Mouse (Mus musculus) gonadal fat pad, adult 2 months (tissue): ENCODE results near the gene Lama4. TPM values are rescaled to one million over a fixed set of nuclear protein-coding genes. Genes with fewer than 3 reads are reported as not detected.

Source experiments
- DNase-seq: peaks from one replicate; pipeline ENCODE4 v3.0.0-alpha.2; 2012; ENCODE audit warnings: low read depth
- polyA plus RNA-seq: library from polyadenylated mRNA; depleted of rRNA; stranded (reverse); fragments of >200 nt; gene quantifications from 2 replicates; pipeline ENCODE4 v1.2.3, GENCODE M21; 2012

The Lama4 gene
- polyA plus RNA-seq, 1 experiment, result 63.2 TPM

DNA sequence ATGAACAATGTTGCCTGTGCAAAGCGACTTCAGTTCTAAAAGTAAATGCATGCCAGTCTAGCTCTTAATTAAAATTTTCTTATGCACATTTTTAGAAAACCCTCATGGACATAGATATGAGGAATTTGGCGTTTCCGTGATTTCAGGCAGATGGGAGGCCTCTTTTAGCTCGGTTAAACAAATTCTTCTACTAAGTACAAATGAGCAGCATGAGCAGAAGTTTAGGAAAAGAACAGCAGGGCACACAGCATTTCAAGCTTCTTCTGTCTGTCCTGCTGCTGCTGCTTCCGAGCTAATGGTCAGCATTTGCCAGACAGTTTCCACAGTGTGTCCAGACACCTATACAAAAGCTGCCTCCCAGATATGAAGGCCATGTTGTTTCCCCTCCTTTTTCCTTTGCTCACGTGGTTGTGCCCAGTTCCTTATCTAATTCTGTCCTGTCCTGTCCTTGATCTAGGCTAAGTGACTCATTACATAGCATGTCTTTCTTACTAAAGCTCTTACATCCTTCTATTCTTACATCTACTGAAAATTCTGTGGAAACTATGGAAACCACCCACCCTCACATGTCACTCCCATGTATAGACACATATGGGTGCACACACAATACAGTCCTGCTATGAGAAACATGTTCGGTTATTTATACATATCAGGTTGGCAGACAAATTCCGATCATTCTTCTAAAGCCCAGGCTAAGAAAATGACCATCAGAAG lies 84.4 kb downstream of the Lama4 start:
- no peak for DNase-seq

DNA sequence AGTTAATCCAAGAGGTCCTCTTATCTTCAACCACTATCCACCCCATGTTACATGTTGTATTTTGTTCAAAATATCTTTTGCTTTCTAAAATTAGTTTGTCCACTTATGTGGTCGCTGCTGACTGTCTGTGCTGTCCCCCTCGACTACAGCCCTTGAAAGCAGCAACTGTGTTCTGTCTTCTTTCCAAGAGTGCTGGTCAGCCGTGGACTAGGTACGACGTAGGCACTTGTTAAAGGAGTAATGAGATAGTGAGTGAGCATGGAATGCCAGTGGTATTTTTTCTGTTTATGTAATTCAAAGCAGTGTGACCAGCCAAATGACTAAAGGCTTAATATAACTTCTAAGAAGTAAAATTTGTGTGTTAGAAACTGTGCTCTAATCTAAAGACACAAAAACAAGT lies 90.7 kb downstream of the Lama4 start:
- no peak for DNase-seq

DNA sequence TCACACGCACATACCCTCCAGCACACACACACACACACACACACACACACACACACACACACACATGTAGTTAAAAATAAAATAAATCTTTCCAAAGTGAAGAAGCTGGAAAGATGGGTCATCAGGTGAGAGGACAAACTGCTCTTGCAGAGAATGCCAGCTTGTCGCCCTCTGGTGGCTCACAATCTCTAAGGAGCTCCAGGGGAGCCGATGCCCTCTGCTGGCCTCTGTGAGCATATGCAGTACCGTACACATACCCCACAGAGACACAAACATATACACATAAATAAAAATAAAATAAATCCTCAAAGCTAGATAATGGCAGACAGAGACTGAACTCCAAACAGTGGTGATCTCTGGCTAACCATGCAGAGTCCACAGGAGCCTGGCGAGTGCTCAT lies 99.4 kb downstream of the Lama4 start:
- DNase-seq, result no peak

DNA sequence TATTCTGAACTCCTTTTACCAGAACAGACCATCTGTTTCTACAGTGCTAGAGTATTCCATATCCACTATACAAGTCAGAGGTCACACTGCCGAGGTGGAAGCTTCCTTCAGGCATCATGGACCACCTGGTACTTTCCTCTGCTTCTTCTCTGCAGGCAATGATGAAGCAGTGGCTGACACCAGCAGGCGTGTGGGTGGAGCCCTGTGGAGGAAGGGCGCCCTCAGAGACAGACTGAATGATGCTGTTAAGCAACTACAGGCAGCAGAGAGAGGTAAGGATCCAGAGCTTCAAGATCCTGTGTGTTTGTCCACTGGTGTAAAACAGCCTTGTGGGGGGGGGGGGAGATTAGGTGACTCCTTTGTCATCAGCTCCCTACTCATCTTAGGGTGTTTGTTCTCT lies 100.1 kb downstream of the Lama4 start:
- no peak for DNase-seq

DNA sequence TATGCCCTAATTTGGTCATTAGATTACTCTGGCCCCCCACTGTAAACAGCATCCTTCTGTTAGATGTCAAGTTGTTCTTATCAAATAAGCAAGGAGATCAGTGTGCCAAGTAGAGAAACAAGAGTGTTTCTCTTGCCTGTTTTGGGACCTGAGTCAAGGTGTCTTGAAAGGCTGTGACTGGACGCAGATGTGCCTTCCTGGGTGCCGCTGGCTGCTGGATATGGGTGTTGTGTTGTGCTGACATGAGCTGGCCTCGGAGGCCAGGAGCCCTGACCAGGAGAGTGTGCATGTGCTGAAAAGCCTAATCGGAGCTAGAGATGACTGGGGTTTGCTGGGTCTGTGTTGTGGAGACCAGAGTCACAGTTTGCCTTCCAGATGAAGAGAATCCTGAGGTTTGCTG lies 100.7 kb downstream of the Lama4 start:
- no peak for DNase-seq

DNA sequence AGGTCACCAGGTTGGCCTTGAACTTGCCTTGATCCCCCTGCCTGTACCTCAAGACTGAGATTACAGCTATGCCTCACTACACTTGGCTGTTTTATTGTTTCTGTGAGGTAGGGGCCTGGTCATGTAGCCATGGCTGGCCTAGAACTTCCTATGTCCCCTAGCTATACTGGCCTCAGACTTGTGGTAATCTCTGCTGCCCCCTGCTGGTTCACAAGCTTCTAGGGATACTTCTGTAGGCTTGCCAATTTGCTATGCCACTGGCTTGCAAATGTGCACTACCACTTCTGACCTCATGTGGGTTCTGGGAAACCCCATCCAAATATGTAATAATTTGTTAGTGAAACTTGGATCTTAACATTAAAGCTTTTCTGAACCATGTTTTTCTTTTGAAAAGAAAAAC lies 101.6 kb downstream of the Lama4 start:
- peak; percentile 13 for DNase-seq

DNA sequence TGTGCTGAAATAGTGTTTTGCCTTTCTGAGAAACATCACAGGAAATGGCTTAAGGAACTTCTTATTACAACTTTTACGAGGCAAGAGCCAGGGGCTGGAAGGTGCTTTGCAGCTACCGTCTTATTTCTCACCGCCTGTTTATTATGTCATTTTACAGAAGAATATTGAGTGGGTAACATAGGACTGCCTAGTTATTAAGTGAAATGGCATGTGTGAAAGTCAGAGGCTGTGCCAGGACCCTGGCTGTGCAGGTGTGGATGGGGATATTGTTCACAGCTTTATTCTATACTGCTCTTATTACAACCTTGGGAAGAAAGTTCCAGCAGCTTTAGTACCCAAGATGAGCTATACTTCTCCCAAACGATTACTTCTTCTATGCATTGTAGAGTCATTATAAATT lies 106.7 kb downstream of the Lama4 start:
- no peak for DNase-seq

DNA sequence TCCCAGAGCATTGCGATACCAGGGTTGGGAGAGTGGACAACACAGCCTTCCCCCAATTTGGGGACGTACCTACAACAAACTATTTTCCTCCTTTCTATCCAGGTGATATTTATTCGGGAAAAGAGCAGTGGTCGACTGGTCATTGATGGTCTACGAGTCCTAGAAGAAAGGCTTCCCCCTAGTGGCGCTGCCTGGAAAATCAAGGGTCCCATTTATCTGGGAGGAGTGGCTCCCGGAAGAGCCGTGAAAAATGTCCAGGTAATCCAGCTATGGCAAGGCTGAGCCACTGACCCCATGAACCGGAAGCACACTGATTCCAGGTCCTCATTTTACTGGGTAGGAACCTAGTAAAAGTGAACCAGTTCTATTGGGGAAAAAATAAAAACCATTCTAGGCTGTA lies 131.7 kb downstream of the Lama4 start:
- no peak for DNase-seq

DNA sequence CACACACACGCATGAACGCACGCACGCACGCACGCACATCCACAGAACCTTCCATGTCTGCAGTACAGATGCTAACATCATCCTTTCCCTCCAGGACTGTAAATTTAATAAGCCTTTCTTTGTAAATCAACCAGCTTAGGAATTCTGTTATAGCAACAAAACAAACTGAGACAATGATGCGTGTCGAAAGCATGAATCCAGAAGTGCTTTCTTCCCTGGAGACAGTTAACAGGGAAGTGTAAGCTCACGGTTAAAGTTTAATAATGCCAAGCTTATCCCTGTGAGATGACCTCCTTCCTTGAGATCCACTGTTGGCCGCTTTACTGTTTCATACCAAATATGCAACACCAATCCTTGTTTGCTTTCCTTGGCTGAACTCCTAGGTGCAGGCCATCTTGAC lies 133.4 kb downstream of the Lama4 start:
- no peak for DNase-seq

DNA sequence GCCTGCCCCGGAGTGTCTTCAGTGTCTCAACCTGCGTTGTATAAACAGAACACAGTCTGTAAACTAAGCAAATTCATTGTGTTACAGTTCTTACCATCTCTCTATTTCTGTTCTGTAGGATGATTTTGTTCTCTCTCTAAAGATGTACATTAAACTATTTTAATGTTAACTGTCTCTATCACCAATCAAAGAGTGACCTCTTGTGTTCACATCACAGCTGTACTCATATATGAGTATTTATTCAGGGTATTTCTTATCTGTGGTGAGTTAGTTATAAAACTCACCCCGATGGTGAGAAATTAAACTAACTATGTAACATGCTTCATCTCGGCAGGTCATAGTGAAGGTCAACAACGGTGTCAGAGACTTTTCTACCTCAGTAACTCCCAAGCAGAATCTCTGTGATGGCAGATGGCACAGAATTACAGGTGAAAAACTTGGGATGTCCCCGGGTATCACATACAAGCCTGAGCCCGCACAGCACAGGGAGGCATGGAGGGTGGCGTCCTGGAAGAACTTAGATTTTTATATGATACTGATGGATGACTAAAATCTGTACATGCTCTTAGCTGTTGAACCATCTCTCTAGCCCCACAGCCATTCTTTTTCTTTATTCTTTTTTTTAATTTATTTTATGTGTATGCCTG lies 139.6 kb downstream of the Lama4 start:
- no peak for DNase-seq

DNA sequence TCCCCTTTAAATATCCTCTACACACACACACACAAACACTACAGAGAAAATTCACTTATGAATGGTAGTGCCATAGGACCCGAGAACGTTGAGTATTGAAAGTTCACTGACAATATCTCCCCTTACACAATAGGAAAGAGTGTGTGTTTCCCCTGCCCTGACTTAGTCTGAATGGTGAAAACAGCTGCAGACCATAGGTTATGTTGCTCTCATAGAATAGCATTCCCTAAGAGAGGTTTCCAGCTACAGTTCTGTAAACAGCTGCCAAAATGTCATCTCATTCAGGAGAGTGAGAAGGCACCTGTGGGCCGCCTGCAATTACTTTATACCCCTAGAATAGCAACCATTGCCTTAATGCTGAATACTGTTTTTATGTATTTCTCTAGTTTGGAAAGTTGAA lies 141.1 kb downstream of the Lama4 start:
- DNase-seq, result no peak

DNA sequence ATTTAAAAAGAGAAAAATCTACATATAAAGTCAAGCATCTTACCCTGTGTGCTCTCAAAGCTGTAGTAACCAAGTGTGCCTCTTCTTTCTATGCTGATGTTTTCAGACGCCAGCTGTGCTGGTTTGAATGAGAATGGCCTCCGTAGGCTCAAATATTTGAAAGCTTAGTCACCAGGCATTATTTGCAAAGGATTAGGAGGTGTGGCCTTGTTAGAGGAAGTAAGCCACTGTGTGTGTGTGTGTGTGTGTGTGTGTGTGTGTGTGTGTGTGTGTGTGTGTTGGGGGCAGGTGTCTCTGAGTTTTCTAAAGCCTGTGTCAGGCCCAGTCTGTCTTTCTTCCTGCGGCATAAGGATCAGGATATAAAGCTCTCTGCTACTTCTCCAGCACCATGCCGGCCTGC lies 141.6 kb downstream of the Lama4 start:
- no peak for DNase-seq

DNA sequence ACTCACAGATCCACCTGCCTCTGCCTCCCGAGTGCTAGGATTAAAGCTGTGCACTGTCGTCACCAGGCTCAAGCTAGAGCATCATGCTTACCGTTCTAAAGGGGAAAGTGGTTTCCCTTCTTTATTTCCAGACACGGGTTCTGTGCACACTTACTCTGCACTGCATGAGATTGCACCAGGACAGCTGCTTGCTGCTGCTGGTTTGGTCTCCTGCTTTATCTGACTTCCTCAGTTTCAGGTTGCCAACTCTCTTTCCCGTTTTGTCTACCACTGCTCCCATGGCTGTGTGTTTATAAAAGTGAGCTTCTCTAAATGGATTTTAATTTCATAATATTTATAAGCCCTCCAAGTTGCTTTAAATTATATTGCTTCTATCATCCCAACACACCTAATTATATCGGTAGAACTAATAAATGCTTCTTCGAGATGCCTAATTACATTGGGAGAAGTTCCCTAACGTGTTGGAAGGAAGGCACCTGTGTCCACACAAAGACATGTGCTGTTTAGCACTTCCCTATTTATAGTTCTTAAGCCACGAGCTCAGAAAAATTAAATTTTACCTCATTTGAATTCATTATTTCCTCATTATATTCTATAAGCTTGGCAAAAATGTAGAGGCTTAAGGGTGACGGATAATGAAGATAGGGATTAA lies 143.6 kb downstream of the Lama4 start:
- DNase-seq, result no peak

DNA sequence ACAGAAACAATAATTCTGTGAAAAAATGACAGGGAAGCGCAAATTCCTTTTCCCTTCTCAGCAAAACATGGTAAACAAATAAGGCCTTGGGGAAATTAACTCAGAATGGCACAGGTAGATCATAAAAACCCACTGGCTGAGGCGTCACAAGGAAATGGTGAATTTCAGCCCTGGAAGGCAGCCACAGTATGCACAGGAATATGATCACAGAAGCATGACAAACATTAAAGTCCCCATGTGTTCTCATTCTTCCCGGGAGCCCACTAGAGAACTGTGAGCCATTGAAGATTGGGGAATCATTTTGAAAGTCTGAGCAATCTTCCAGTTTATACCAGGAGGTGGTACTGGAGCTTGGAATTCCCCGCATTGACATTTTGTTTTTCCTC lies 144.2 kb downstream of the Lama4 start:
- DNase-seq, result no peak

DNA sequence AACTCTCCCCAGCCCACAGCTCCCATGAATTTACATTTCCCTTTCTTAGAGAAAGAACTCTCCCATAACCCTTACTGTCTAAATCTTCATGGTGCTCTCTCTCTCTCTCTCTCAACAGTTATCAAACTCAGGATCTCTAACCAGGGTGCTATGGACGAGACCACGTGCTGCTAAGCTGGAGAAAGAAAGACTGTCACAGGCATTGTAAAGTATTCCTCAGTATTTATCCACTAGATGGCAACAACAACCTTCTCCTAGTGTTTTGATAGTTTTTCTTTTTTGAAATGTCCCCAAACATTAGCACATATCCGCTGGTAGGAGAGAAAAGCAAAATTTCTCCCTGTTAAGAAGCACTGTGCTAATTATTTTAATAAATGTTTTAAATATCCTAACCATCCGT lies 156.1 kb downstream of the Lama4 start:
- no peak for DNase-seq

DNA sequence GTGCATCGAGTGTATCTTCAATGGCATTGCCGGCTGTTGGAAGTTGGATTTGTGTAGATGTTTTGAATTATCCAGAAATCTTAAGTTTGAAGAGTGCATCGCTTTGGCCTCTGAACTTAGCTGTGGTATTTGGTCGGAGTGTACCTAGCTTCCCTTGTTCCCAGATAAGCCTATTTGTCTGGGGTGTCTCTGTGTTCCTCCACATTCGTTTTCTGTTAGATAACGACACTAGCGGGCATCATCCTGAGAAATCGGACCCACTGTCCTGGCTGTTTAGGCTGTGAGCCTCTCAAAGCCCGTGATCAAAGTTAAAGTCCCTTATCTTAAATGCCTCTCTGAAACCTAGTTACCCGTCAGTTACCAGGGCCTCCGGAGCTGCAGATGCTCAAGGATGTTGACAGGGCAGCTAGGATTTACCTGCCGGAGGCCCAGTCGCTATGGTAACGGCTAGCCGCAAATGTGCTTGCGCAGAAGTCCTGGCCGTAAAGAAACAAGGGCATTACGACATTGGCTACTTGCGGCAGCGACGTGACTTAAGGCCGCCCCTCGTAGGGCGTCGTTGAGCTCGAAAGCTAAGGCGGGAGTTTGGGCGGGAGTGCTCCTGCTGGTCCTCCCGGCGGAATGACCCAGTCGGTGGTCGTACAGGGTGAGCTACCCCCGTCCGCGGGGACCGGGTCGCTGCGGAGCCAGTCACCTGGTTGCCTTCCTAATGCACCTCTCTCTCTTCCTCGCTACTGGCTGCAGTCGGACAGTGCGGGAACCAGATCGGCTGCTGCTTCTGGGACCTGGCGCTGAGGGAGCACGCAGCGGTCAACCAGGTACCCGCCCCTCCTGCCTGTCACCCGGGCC lies 168.4 kb downstream of the Lama4 start, which contains the start of the genes Fam229b and Tube1:
Fam229b (minus strand) TSS at position 453 of the 849 bp plus-strand sequence.
Tube1 (plus strand) TSS at position 515 of the 849 bp plus-strand sequence.
- DNase-seq, result peak; percentile 65

DNA sequence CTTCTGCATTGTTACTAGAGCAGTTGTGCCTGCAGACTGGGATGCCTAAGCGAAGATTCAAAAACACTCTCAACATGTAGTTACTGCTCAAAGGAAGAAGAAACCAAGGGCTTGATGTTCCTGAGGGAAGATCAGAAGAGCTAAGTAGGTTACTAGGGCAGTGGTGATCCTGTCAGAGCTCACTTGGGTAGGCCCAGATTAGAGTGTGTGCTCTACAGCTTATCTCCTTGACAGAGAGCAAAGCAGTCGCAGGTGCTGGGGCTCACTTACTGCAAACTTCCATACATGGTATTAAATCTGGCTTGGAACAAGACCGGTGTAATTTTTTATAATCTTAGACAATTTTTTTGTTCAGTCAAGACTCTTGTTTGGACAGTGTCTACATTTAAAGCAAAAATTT lies 172.5 kb downstream of the Lama4 start:
- DNase-seq, result no peak

DNA sequence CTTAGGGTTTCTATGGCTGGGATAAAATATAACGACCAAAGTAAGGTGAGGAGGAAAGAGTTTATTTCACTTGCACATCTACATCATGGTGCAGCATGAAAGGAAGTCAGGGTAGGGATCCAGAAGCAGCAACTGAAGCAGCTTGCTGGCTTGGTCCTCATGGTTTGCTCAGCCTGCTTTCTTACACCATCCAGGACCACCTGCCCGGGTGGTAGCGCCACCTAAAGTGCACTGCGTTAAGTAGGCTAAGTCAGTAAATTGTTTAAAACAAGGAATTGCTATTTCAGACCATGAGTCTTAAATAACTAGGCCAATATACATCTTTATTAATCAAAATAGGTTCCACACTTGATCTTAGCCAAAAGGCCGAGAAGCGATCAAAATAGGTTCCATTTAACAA lies 173.4 kb downstream of the Lama4 start:
- DNase-seq, result no peak

DNA sequence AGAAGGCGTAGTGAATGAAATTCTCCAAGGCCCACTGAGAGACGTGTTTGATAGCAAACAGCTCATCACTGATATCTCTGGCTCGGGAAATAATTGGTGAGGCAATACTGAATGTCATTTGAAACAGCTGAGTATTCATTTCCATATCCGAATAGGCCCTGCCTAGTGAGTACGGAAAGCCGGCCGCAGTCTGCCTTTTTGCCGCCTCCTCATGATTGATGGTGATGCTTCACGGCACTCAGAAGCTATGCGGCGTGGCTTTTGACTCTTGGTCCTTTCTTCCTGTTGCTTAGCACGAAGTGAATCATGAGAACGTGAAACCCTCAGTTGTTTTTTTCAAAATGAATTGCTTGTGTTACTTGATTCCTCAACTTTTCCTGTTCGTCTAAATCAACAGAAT lies 175.5 kb downstream of the Lama4 start:
- no peak for DNase-seq

DNA sequence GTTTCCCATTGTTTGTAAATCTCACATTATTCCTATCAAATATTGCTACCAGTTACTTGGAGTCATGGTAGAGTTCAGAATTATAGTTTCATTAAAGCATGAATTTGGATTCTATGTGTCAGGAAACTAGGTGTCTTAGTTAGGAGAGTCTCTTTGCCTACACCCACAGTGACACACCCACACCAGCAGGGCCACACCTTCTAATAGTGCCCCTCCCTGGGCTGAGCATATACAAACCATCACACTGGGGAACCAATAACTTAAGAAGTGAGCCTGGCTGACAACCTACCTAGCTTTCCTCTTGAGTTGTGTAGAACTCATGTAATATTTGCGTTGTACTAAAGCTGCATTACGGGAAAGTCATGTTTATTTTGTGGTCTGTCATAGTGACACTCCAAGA lies 176.1 kb downstream of the Lama4 start:
- DNase-seq, result no peak

DNA sequence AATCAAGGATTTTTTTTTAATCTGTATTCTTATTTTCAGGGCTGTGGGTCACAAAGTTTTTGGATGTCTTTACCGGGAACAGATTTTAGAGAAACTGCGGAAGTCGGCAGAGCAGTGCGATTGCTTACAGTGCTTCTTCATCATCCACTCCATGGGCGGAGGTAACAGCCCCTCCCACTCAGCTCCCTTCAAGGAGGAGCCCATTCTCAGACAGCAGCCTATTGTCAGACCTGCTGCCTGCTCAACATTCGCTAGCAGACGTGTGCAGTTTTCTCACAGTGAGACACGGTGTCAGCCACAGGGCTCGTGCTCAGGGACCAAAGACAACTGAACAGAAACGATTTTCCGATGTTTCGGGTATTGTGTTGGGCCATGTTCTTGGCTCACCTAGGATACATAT lies 176.9 kb downstream of the Lama4 start:
- DNase-seq, result no peak

DNA sequence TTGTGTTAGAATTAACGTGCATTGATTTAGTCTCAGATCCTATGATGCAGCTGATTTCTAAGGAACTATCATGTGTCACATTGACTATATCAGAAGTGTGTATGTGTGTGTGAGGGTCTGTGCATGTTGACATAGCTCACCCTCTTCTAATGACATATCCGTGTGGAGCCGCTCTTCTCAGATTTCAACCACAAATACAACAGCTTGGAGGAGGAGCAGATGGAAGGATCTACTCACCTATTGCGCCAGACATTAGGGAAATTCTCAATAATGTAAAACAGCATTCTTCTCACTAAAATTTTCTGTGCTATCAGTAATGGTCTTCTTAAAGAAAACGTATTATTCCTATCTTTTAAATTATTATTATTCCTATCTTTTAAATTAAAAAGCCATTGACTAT lies 191.4 kb downstream of the Lama4 start:
- no peak for DNase-seq
